15 mouse cellular contexts compared by ENCODE assay signal in genomic region chr13:90852727-90853630, GRCm38 (mm10). TPM values are rescaled to one million over a fixed set of nuclear protein-coding genes. Genes with fewer than 3 reads are reported as not detected.
"Had no signal": no experiment of that assay in that cellular context is flagged by ENCODE, and none has a peak within 500 bp of the region (broad histone marks: within the 10 kb centered on the region; RNA-seq: fewer than 3 reads in every experiment).

No protein-coding gene starts in this region.

- H3K36me3 ChIP-seq: limb, embryonic 12.5 days; liver, embryonic 13.5 days; lung, embryonic 15.5 days; midbrain, embryonic 12.5 days had no signal

- H3K4me2 ChIP-seq: limb, embryonic 12.5 days; liver, embryonic 13.5 days; lung, embryonic 15.5 days; midbrain, embryonic 12.5 days had no signal

- H3K4me3 ChIP-seq: layer of hippocampus, adult 2 months; limb, embryonic 12.5 days; liver, embryonic 13.5 days; lung, embryonic 15.5 days; megakaryocyte, embryonic 14.5 days; midbrain, embryonic 12.5 days had no signal

- H3K27ac ChIP-seq: kidney, postnatal 0 days; layer of hippocampus, adult 2 months; limb, embryonic 12.5 days; liver, embryonic 13.5 days; lung, embryonic 15.5 days; macrophage; midbrain, embryonic 12.5 days; stomach, postnatal 0 days had no signal

- H3K4me1 ChIP-seq: liver, embryonic 13.5 days; lung, embryonic 15.5 days; midbrain, embryonic 12.5 days had no signal

- H3K9ac ChIP-seq: limb, embryonic 12.5 days; liver, embryonic 13.5 days; liver, postnatal 0 days; lung, embryonic 15.5 days; midbrain, embryonic 12.5 days had no signal

- DNase-seq: liver; liver, embryonic 13.5 days; liver, postnatal 0 days; lung, postnatal 14 days; right cerebral cortex, adult 18-20 months; right cerebral cortex, postnatal 25 days; thymus, postnatal 14 days had no signal

- H3K27me3 ChIP-seq: limb, embryonic 12.5 days; liver, embryonic 13.5 days; lung, embryonic 15.5 days; midbrain, embryonic 12.5 days had no signal

- H3K9me3 ChIP-seq: liver, embryonic 13.5 days; lung, embryonic 15.5 days had no signal

- ATAC-seq: liver, postnatal 0 days had no signal

RNA-seq across cellular contexts. Expression of gene Atp6ap1l, which starts 52.2 kb away (rescaled TPM):
- polyA plus RNA-seq: liver, embryonic 13.5 days; lung, embryonic 15.5 days; macrophage; midbrain, embryonic 12.5 days had no signal
